Comparison of ENCODE assay signal across 10 mouse cellular contexts in the genomic region with DNA sequence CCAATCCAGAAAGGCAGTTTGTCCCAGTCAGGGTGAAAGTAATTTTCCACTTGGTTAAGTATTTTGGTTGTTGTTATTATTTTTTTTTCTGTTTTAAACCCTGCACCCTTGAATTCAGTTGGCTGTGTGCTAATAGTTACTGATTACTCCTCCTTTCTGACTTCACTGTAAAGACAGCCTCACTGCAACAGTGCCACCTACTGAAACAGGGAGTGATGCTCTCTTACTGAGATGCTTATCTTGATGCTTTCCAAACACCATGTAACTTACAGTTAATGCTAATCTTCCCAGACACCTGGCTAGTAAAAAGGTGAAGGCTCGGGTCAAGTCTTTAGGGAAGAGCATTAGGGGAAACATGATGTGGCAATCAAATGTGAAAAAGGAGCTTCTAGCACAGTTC.
DNase-seq lines count a peak whose midpoint lies in the region; ATAC-seq and TF ChIP-seq lines count a peak whose summit lies in the region.
"Had no signal": no experiment of that assay in that cellular context is flagged by ENCODE, and none has a peak within 500 bp of the region (broad histone marks: within the 10 kb centered on the region; RNA-seq: fewer than 3 reads in every experiment).

No protein-coding gene starts in this region.

- peak; percentile 79; the same call in 1 of the 2 replicates for ATAC-seq in frontal cortex, adult (ENCODE audit: low TSS enrichment)
- no peak for ATAC-seq in midbrain, embryonic 14.5 days (ENCODE audit: low FRiP score, low TSS enrichment)
- no peak for ATAC-seq in midbrain, embryonic 15.5 days (replicated peaks)
- ATAC-seq in stomach, postnatal 0 days (ENCODE audit: low FRiP score, low TSS enrichment) = no peak
- no peak for ATAC-seq in midbrain, embryonic 16.5 days

- H3K4me2 ChIP-seq in midbrain, embryonic 14.5 days (ENCODE audit: low read length) = no peak overlapping the region
- H3K4me2 ChIP-seq in midbrain, embryonic 15.5 days = no peak overlapping the region
- H3K4me2 ChIP-seq in stomach, postnatal 0 days (replicated peaks; ENCODE audit: low read depth) = no peak overlapping the region
- no peak overlapping the region for H3K4me2 ChIP-seq in midbrain, embryonic 16.5 days (ENCODE audit: low read length)
- H3K4me2 ChIP-seq: embryonic facial prominence, embryonic 15.5 days had no signal

- H3K36me3 ChIP-seq in midbrain, embryonic 14.5 days (ENCODE audit: control insufficient read depth, insufficient read depth, low read length) = no peaks in the 10 kb centered on the region
- no peaks in the 10 kb centered on the region for H3K36me3 ChIP-seq in midbrain, embryonic 15.5 days (replicated peaks)
- no peaks in the 10 kb centered on the region for H3K36me3 ChIP-seq in stomach, postnatal 0 days (ENCODE audit: control insufficient read depth, insufficient read depth, low read length)
- no peaks in the 10 kb centered on the region for H3K36me3 ChIP-seq in midbrain, embryonic 16.5 days (ENCODE audit: control insufficient read depth, insufficient read depth, low read length)
- H3K36me3 ChIP-seq: embryonic facial prominence, embryonic 15.5 days; G1E had no signal

- no peak overlapping the region for H3K9ac ChIP-seq in midbrain, embryonic 14.5 days (replicated peaks; ENCODE audit: low read length)
- H3K9ac ChIP-seq in midbrain, embryonic 15.5 days = no peak overlapping the region
- H3K9ac ChIP-seq in stomach, postnatal 0 days (ENCODE audit: low read length) = no peak overlapping the region
- H3K9ac ChIP-seq in midbrain, embryonic 16.5 days (ENCODE audit: low read depth, low read length) = no peak overlapping the region
- H3K9ac ChIP-seq: embryonic facial prominence, embryonic 15.5 days had no signal

- TF ChIP-seq CTCF in stomach, postnatal 0 days (IDR thresholded peaks at IDR 0.05; ENCODE audit: low read depth) = peak; percentile 70

- 34% methylated on average over 1 of the region's 1 CpGs for WGBS in midbrain, embryonic 14.5 days
- 41% methylated on average over 1 of the region's 1 CpGs for WGBS in midbrain, embryonic 15.5 days
- WGBS in stomach, postnatal 0 days = 8% methylated on average over 1 of the region's 1 CpGs
- WGBS in midbrain, embryonic 16.5 days = 24% methylated on average over 1 of the region's 1 CpGs

- H3K27ac ChIP-seq in midbrain, embryonic 14.5 days (replicated peaks; ENCODE audit: low read depth, low read length) = no peak overlapping the region
- H3K27ac ChIP-seq in midbrain, embryonic 15.5 days = no peak overlapping the region
- H3K27ac ChIP-seq in stomach, postnatal 0 days (replicated peaks) = no peak overlapping the region
- H3K27ac ChIP-seq in midbrain, embryonic 16.5 days (ENCODE audit: low read length) = no peak overlapping the region
- H3K27ac ChIP-seq: embryonic facial prominence, embryonic 15.5 days had no signal

- no peak for DNase-seq in frontal cortex, postnatal 14 days (ENCODE audit: low spot score in 2 of 2)
- DNase-seq in midbrain, embryonic 14.5 days = peak; percentile 62
- peak; percentile 16 to 72 for DNase-seq in layer of hippocampus, adult 18-20 months (ENCODE audit: low spot score in 2 of 2)
- no peak for DNase-seq in stomach, postnatal 0 days (ENCODE audit: low spot score)
- no peak for DNase-seq in spleen, adult 12 weeks (ENCODE audit: low spot score)

- no peak for TF ChIP-seq EP300 in stomach, postnatal 0 days (optimal IDR thresholded peaks at IDR 0.05)

- no peak overlapping the region for H3K4me3 ChIP-seq in midbrain, embryonic 14.5 days (replicated peaks; ENCODE audit: low read depth, low read length)
- H3K4me3 ChIP-seq in midbrain, embryonic 15.5 days = no peak overlapping the region
- no peak overlapping the region for H3K4me3 ChIP-seq in stomach, postnatal 0 days (ENCODE audit: low read depth, low read length)
- no peak overlapping the region for H3K4me3 ChIP-seq in midbrain, embryonic 16.5 days (ENCODE audit: low read depth, low read length)
- H3K4me3 ChIP-seq: embryonic facial prominence, embryonic 15.5 days had no signal

- no peaks in the 10 kb centered on the region for H3K9me3 ChIP-seq in midbrain, embryonic 14.5 days (ENCODE audit: control insufficient read depth, low read length)
- no peaks in the 10 kb centered on the region for H3K9me3 ChIP-seq in midbrain, embryonic 15.5 days
- no peaks in the 10 kb centered on the region for H3K9me3 ChIP-seq in stomach, postnatal 0 days (ENCODE audit: control insufficient read depth, low read length)
- no peaks in the 10 kb centered on the region for H3K9me3 ChIP-seq in midbrain, embryonic 16.5 days (replicated peaks; ENCODE audit: control insufficient read depth, low read length, poor library complexity, severe bottlenecking)
- H3K9me3 ChIP-seq: embryonic facial prominence, embryonic 15.5 days had no signal

- H3K27me3 ChIP-seq in midbrain, embryonic 14.5 days (ENCODE audit: control insufficient read depth, insufficient read depth, low read length) = no peaks in the 10 kb centered on the region
- no peaks in the 10 kb centered on the region for H3K27me3 ChIP-seq in midbrain, embryonic 15.5 days (replicated peaks)
- no peaks in the 10 kb centered on the region for H3K27me3 ChIP-seq in stomach, postnatal 0 days (ENCODE audit: control insufficient read depth, insufficient read depth, low read length)
- no peaks in the 10 kb centered on the region for H3K27me3 ChIP-seq in midbrain, embryonic 16.5 days (ENCODE audit: control insufficient read depth, insufficient read depth, low read depth, low read length)
- H3K27me3 ChIP-seq: embryonic facial prominence, embryonic 15.5 days had no signal

- no peaks in the 10 kb centered on the region for H3K4me1 ChIP-seq in midbrain, embryonic 14.5 days (ENCODE audit: control insufficient read depth, insufficient read depth, low read length)
- no peaks in the 10 kb centered on the region for H3K4me1 ChIP-seq in midbrain, embryonic 15.5 days
- H3K4me1 ChIP-seq in stomach, postnatal 0 days (replicated peaks; ENCODE audit: control insufficient read depth, insufficient read depth) = no peaks in the 10 kb centered on the region
- H3K4me1 ChIP-seq in midbrain, embryonic 16.5 days (ENCODE audit: control insufficient read depth, insufficient read depth, low read length) = no peaks in the 10 kb centered on the region
- H3K4me1 ChIP-seq: embryonic facial prominence, embryonic 15.5 days had no signal

Comparison
In these comparisons a context has a peak if more than half of its experiments do, and no peak if none do; other contexts are left out.
1. DNase-seq: peak in midbrain, embryonic 14.5 days (single experiment) and layer of hippocampus, adult 18-20 months (2 of 2); none in frontal cortex, postnatal 14 days (0 of 2), stomach, postnatal 0 days (single experiment) and spleen, adult 12 weeks (single experiment).